Comparison of ENCODE assay signal across 8 mouse cellular contexts in the genomic region with DNA sequence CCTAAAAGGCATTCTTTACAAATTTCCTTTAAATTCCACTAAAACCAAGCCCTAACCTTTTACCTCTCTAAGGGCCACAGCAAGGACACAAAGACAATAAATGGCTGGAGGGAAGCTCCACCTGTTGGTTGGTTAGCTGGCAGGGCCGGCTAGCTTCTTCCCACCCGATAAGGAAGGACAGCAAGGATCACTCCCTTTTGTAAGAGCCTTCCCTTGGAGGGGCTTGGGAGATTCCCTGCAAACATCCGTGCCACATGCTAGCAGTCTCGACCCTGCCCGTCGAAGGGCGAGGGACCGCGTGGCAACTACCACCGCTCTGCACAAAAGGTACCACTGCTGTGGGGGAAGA. TPM values are rescaled to one million over a fixed set of nuclear protein-coding genes. Genes with fewer than 3 reads are reported as not detected.
A peak's percentile ranks its signal among the peaks of the same experiment; 100 is the strongest.
DNase-seq lines count a peak whose midpoint lies in the region; ATAC-seq and TF ChIP-seq lines count a peak whose summit lies in the region.

No protein-coding gene starts in this region.

- no peaks in the 10 kb centered on the region for H3K9me3 ChIP-seq in heart, embryonic 12.5 days (replicated peaks)
- no peaks in the 10 kb centered on the region for H3K9me3 ChIP-seq in ES-E14 (ENCODE audit: control insufficient read depth, insufficient read depth, low read depth, low read length)
- H3K9me3 ChIP-seq in heart, postnatal 0 days (replicated peaks; ENCODE audit: control insufficient read depth, low read length): no peaks in the 10 kb centered on the region
- no peaks in the 10 kb centered on the region for H3K9me3 ChIP-seq in liver, postnatal 0 days (ENCODE audit: low read length)

- in situ Hi-C loops in ES-E14 (cut with MboI; ENCODE audit: low sequenced_read_pairs in 2 of 2, unreplicated experiment in 2 of 2): no loop called here

- peaks cover 23% of the 10 kb centered on the region for H3K36me3 ChIP-seq in heart, embryonic 12.5 days
- H3K36me3 ChIP-seq in ES-E14 (ENCODE audit: control insufficient read depth, insufficient read depth, low read length, poor library complexity, severe bottlenecking): peaks cover 26% of the 10 kb centered on the region
- peaks cover 16% of the 10 kb centered on the region; the same call in 1 of the 2 replicates for H3K36me3 ChIP-seq in heart, postnatal 0 days (replicated peaks; ENCODE audit: control insufficient read depth, insufficient read depth, low read length)
- no peaks in the 10 kb centered on the region for H3K36me3 ChIP-seq in liver, postnatal 0 days (replicated peaks; ENCODE audit: insufficient read depth, low read length)

- DNase-seq in heart, postnatal 10 days: no peak
- DNase-seq in ES-E14 (ENCODE audit: low read depth, low spot score): no peak
- no peak for DNase-seq in heart, postnatal 0 days (ENCODE audit: low spot score)
- no peak for DNase-seq in liver, postnatal 0 days
- DNase-seq in left cerebral cortex, adult 8-10 months (ENCODE audit: low spot score in 2 of 2): no peak
- DNase-seq in right cerebral cortex, postnatal 36 days (ENCODE audit: low spot score in 2 of 2): no peak
- DNase-seq in cerebellum, adult 9-10 months: no peak

- H3K4me2 ChIP-seq in heart, embryonic 12.5 days: peak overlapping the region; percentile 86
- H3K4me2 ChIP-seq in heart, postnatal 0 days (ENCODE audit: low read depth, low read length): peak overlapping the region; percentile 91
- peak overlapping the region; percentile 74 for H3K4me2 ChIP-seq in liver, postnatal 0 days (ENCODE audit: low read depth, low read length)

- ATAC-seq in heart, embryonic 12.5 days (ENCODE audit: insufficient number of reproducible peaks, low FRiP score): no peak
- no peak for ATAC-seq in heart, postnatal 0 days (ENCODE audit: insufficient read depth, low read depth)
- no peak for ATAC-seq in liver, postnatal 0 days

- peak overlapping the region; percentile 78 for H3K4me3 ChIP-seq in heart, embryonic 12.5 days
- peak overlapping the region; percentile 50 to 94 for H3K4me3 ChIP-seq in ES-E14 (ENCODE audit: insufficient read depth in 1 of 2, low read depth in 1 of 2, low read length in 2 of 2, poor library complexity in 1 of 2, severe bottlenecking in 1 of 2)
- H3K4me3 ChIP-seq in heart, postnatal 0 days (ENCODE audit: low read depth, low read length): peak overlapping the region; percentile 78
- peak overlapping the region; percentile 66 for H3K4me3 ChIP-seq in liver, postnatal 0 days (ENCODE audit: low read depth, low read length)

- no peak for TF ChIP-seq EP300 in heart, postnatal 0 days (IDR thresholded peaks at IDR 0.05; ENCODE audit: low read depth)
- TF ChIP-seq EP300 in liver, postnatal 0 days (IDR thresholded peaks at IDR 0.05; ENCODE audit: low read depth): no peak

- H3K9ac ChIP-seq in heart, embryonic 12.5 days: peak overlapping the region; percentile 92
- H3K9ac ChIP-seq in ES-E14 (ENCODE audit: insufficient read depth, low read depth, low read length, poor library complexity, severe bottlenecking): peak overlapping the region; percentile 92
- peak overlapping the region; percentile 94 for H3K9ac ChIP-seq in heart, postnatal 0 days (replicated peaks; ENCODE audit: low read depth, low read length)
- peak overlapping the region; percentile 55 for H3K9ac ChIP-seq in liver, postnatal 0 days (replicated peaks)

- WGBS in heart, embryonic 12.5 days: 1% methylated on average over 10 of the region's 10 CpGs
- WGBS in heart, postnatal 0 days: 1% methylated on average over 10 of the region's 10 CpGs
- 2% methylated on average over 10 of the region's 10 CpGs for WGBS in liver, postnatal 0 days (ENCODE audit: insufficient replicate concordance)

- intact Hi-C loops in heart, postnatal 10 days (cut with DNase I): loop anchor here (1.0 kb wide), 1 partner anchor 261 kb away; no protein-coding TSS in a partner anchor

- H3K27ac ChIP-seq in heart, embryonic 12.5 days (ENCODE audit: poor library complexity, severe bottlenecking): peak overlapping the region; percentile 95
- H3K27ac ChIP-seq in ES-E14 (ENCODE audit: insufficient read depth, low read depth, low read length, poor library complexity, severe bottlenecking): peak overlapping the region; percentile 75
- H3K27ac ChIP-seq in heart, postnatal 0 days (ENCODE audit: low read depth): peak overlapping the region; percentile 95
- no peak overlapping the region; the same call in 1 of the 2 replicates for H3K27ac ChIP-seq in liver, postnatal 0 days (ENCODE audit: low read depth)

- TF ChIP-seq CTCF in heart, postnatal 0 days (IDR thresholded peaks at IDR 0.05; ENCODE audit: low read depth): no peak
- 0 out of 2 replicates have a peak, but pooled peaks have one; percentile 17 for TF ChIP-seq CTCF in liver, postnatal 0 days (IDR thresholded peaks at IDR 0.05; ENCODE audit: low read depth)

- no peaks in the 10 kb centered on the region for H3K27me3 ChIP-seq in heart, embryonic 12.5 days (replicated peaks)
- no peaks in the 10 kb centered on the region for H3K27me3 ChIP-seq in heart, postnatal 0 days (ENCODE audit: control insufficient read depth, insufficient read depth, low read length)
- H3K27me3 ChIP-seq in liver, postnatal 0 days (ENCODE audit: insufficient read depth, low read length): peaks cover 16% of the 10 kb centered on the region

- H3K4me1 ChIP-seq in heart, embryonic 12.5 days (replicated peaks): peaks cover 34% of the 10 kb centered on the region
- H3K4me1 ChIP-seq in ES-E14 (ENCODE audit: control insufficient read depth in 2 of 2, insufficient read depth in 2 of 2, low read length in 2 of 2, poor library complexity in 1 of 2): peaks cover 4 to 5% of the 10 kb centered on the region in 2 experiments; a peak in 2 of 4 replicates
- H3K4me1 ChIP-seq in heart, postnatal 0 days (ENCODE audit: control insufficient read depth, insufficient read depth): 0 out of 2 replicates have a peak, but pooled peaks cover 16% of the 10 kb centered on the region
- peaks cover 9% of the 10 kb centered on the region for H3K4me1 ChIP-seq in liver, postnatal 0 days (ENCODE audit: insufficient read depth)

TF ChIP-seq in ES-E14, 5 proteins besides CTCF, POLR2A, EP300 and RAD21:
- no peak for TF ChIP-seq ZNF384 (IDR thresholded peaks at IDR 0.05; ENCODE audit: low read depth, low read length)
- no peak; the same call in 1 of the 2 replicates for TF ChIP-seq ZC3H11A (IDR thresholded peaks at IDR 0.05; ENCODE audit: borderline replicate concordance, low read depth, low read length)
- TF ChIP-seq MAFK (IDR thresholded peaks at IDR 0.05; ENCODE audit: insufficient read depth, low read depth, low read length): no peak
- TF ChIP-seq HCFC1 (IDR thresholded peaks at IDR 0.05; ENCODE audit: borderline replicate concordance, insufficient read depth, low read length): no peak

RNA-seq across cellular contexts. Expression of a gene that starts 1.0 kb away (rescaled TPM):
- polyA plus RNA-seq in heart, embryonic 12.5 days (2016; fragmentation: Nextera tagmentation; extraction: Ambion mirVana): 313 and 323 TPM in 2 replicates
- total RNA-seq in heart, postnatal 10 days (2021): 100 to 1,000 TPM; 366 to 428 TPM
- total RNA-seq in ES-E14 (2012; rRNA removed): 129 and 133 TPM in 2 replicates
- 194 and 241 TPM in 2 replicates for total RNA-seq in heart, postnatal 0 days (2014; rRNA removed; ENCODE audit: low replicate concordance)
- polyA plus RNA-seq in heart, postnatal 0 days (2015; fragmentation: Nextera tagmentation; extraction: Ambion mirVana): 170 and 210 TPM in 2 replicates
- polyA plus RNA-seq in liver, postnatal 0 days (2015; fragmentation: Nextera tagmentation; extraction: Ambion mirVana): 130 and 137 TPM in 2 replicates
- total RNA-seq in left cerebral cortex, adult 8-10 months (2022): 100 to 1,000 TPM; 509 to 621 (median 540) TPM
